Mouse (Mus musculus) urinary bladder, postnatal 14 days (tissue): ENCODE data around the gene Tigd2.

Experiments
- DNase-seq: peaks from one replicate; pipeline ENCODE4 v3.0.0; 2021; ENCODE audit warnings: low spot score

The Tigd2 gene

GRCm38 (mm10) chr6:59255909-59256308 is 47.2 kb downstream of the Tigd2 start:
- DNase-seq: peak; percentile 6
